27 mouse cellular contexts compared by ENCODE assay signal in the genomic region with DNA sequence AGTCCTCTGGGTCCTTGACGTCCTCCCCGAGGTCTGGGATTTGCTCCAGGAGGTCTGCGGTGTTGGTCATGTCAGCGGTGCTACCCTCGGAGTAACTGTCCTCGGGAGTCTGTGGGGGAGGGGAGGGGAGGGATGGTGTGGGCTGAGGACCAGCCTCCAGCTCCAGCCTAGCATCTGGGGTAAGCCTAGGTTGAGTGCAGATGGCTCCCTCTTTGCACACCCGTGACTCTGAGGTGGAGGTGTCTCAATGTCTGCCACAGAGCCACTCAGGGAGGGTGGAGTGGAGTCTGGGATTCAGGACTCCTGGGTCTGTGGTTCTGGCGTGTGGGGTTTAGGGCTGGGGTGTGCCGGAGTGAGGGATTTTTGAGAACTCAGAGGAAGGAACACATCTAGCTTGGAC.
"Had no signal": no experiment of that assay in that cellular context is flagged by ENCODE, and none has a peak within 500 bp of the region (broad histone marks: within the 10 kb centered on the region; RNA-seq: fewer than 3 reads in every experiment).

No protein-coding gene starts in this region.

- ATAC-seq: forebrain, embryonic 13.5 days; forebrain, embryonic 14.5 days; forebrain, embryonic 15.5 days; forebrain, embryonic 16.5 days; forebrain, postnatal 0 days had no signal

- H3K27ac ChIP-seq: embryonic facial prominence, embryonic 10.5 days; embryonic facial prominence, embryonic 12.5 days; embryonic facial prominence, embryonic 13.5 days; embryonic facial prominence, embryonic 15.5 days; forebrain, embryonic 10.5 days; forebrain, embryonic 12.5 days; forebrain, embryonic 13.5 days; forebrain, embryonic 15.5 days; gastrocnemius, adult 2 months; heart, embryonic 10.5 days had no signal

- DNase-seq: cerebellum, adult 8-10 months; cerebellum, adult 9-10 months; cerebellum, adult 9-11 months; cerebellum, postnatal 10 days; cerebellum, postnatal 14 days; cerebellum, postnatal 25 days; cerebellum, postnatal 36 days; embryo, embryonic 11 days; forebrain, postnatal 0 days; gastrocnemius, adult 2 months; gastrocnemius, postnatal 10 days; gastrocnemius, postnatal 14 days; gastrocnemius, postnatal 25 days; gastrocnemius, postnatal 36 days; heart, adult 2 months had no signal

- H3K4me2 ChIP-seq: embryonic facial prominence, embryonic 12.5 days; embryonic facial prominence, embryonic 13.5 days; embryonic facial prominence, embryonic 15.5 days; forebrain, embryonic 12.5 days; forebrain, embryonic 13.5 days; forebrain, embryonic 15.5 days had no signal

- H3K9me3 ChIP-seq: embryonic facial prominence, embryonic 10.5 days; embryonic facial prominence, embryonic 12.5 days; embryonic facial prominence, embryonic 13.5 days; embryonic facial prominence, embryonic 15.5 days; forebrain, embryonic 10.5 days; forebrain, embryonic 12.5 days; forebrain, embryonic 13.5 days; forebrain, embryonic 15.5 days; heart, embryonic 10.5 days had no signal

- H3K4me3 ChIP-seq: embryonic facial prominence, embryonic 10.5 days; embryonic facial prominence, embryonic 12.5 days; embryonic facial prominence, embryonic 13.5 days; embryonic facial prominence, embryonic 15.5 days; erythroblast, embryonic 14.5 days; forebrain, embryonic 10.5 days; forebrain, embryonic 12.5 days; forebrain, embryonic 13.5 days; forebrain, embryonic 15.5 days; gastrocnemius, adult 2 months; heart, adult 2 months; heart, embryonic 10.5 days had no signal

- H3K36me3 ChIP-seq: embryonic facial prominence, embryonic 10.5 days; embryonic facial prominence, embryonic 12.5 days; embryonic facial prominence, embryonic 13.5 days; embryonic facial prominence, embryonic 15.5 days; forebrain, embryonic 12.5 days; forebrain, embryonic 15.5 days had no signal

- H3K27me3 ChIP-seq: forebrain, embryonic 13.5 days; forebrain, embryonic 15.5 days had no signal

- H3K9ac ChIP-seq: embryonic facial prominence, embryonic 12.5 days; embryonic facial prominence, embryonic 13.5 days; embryonic facial prominence, embryonic 15.5 days; forebrain, embryonic 12.5 days; forebrain, embryonic 13.5 days; forebrain, embryonic 15.5 days; forebrain, postnatal 0 days had no signal
